Mouse (Mus musculus) urinary bladder, adult 18-20 months (tissue): ENCODE results near the gene Oat.

Experiments used
- DNase-seq, 2 experiments: peaks; one replicate each; pipeline ENCODE4 v3.0.0; 2022; ENCODE audit warnings: low spot score in 2 of 2, mixed read lengths in 2 of 2

Oat gene

DNA sequence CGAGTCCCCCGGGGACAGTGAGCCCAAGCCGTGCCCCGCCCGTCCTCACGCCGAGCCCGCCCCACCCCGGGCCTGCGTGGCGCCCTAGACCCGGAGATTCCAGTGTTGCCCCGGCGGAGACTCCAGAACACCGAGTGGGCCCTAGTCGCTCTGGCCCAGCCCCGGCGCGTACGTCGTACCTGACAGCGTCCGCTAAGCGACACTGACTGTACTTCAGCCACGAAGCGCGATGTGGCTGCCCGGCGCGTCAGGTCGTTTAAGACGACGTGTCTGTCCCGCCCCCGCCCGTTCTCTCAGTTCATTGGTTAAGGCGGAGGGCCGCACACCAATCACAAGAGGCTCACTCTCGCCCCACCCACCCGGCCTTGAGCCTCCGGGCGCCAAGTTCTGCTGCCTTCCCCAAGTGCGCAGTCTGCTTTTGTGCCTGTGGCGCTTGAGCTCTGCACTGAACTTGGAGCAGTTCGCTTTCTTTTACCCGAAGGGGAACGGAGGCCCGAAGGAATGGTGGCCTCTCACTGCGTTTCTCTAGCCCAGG lies at the start of gene Oat:
Gene Oat, minus strand, starts transcription at position 283 of the 535 bp plus-strand sequence.
- peak; percentile 89 to 90 for DNase-seq

DNA sequence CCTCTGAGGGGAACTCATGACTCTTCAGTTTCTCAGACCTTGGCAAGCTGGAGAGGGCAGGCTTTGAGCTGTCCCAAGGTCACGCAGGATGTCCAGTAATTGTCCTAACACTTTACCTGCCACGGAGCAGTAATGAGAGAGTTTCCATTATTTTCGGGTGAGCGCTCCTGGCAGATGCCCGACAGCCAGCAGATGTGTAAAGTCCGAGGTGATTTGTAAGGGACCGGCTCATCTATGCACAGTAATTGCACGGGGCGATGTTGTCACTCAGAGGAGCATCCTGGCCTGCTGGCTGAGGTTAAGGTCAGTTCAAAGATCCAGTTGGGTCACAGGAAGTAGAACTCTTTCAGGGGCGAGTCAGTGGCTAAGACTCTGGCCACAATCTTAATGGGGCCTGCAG lies 48.0 kb upstream of the Oat start:
- no peak for DNase-seq

DNA sequence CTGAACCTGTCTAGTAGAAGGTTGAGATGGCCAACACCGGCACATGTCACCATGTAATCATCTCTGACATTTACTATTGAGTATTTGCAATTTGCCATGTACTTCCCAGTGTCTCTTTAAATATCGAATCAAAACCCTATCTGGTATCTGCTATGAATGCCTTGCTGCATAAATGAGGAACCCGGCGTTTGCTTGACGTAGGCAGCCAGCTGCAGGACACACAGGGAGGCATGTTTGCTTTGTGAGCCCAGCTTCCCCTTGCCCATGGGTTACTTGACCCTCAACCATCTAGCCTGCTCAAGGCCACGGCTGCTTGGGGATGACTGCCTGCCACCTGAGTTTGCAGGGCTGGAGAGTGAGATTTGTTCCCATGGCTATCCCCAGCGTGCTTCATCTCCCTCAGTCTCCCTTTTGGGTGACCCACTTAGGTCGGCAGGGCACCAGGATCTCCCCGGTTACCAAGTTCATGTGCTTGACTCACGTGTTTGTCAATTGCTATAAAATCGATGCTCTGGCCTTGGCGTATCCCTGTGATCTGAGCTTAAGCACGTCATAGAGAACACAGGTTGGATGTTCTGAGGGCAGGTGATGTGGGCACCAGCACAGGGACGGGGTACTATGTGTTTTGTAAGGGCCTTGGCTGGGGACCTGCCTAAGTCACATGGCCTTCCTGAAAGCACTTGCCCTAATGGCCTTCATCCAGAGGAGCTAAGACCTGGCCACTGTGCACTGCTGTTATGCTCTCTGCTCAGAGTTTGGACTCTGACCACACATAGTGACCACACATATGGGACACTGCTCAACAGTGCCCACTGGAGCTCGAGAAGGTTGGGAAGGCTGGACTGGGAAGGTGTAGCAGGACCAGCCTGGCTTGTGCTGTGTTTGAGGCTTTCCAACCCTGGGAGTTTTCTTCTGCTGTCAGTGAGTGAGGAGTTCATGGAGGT lies 44.0 kb upstream of the Oat start:
- DNase-seq, result no peak

DNA sequence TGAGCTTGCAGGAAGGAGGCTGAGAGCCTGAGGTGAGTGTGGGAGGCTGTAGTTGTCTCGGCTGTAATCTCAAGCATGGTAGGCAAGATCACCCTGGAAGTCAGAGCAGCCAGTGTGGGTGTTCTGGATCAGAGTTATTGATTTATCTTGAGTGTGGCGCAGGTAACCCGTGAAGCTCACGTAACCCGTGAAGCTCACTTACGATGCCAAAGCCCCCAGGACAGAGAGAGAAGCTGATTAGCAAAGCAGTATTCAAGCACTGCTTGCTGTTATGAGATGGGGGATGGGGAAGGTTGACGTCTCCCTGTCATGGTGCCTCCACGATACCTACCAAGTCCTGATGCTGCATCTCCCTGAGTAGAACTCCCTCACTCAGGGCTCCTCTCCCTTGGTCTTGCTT lies 43.4 kb upstream of the Oat start:
- no peak for DNase-seq

DNA sequence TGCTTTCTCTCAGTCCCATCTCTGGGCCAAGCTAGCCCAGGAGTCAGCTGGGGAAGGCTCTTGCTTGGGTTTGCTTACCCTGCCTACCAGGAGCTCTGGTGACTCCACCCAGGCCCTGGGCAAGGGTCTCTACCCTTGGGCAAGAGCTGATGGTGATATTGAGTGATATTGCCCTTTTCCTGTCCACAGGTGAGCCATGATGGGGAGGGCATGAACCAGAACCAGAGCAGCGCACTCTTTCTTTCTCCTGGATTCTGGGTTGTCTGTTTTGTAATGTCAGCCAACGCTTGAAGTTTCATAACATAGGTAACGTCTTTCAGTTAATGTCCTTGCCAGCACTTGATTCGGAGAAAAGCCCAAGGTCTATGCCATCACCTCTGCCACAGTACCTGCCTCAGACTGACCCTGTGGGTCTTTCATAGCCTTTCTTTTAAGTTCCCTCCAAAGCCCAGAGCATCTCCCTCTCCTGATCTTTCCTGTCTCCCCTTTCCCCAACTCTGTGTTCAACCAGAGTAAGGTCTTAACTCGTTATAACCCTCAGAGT lies 40.9 kb upstream of the Oat start:
- no peak for DNase-seq

DNA sequence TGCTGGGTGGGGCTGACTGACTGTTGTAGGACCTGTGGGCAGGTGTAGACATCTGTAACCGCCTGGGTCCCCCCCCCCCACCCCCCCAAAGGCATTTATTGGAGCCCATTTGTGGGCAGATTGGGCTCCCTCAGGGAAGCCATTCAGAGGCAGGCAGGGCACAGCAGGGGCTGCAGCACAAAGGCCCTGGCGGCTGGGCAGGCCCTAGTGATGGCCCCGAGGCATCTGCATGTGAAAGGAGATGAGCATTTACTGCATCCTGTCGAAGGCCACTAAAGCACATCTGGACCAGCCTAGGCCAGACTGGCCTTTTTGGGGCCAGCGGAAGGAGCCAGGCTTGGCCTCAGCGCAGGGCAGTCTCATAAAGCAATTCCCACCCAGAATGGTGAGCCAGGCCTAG lies 40.2 kb upstream of the Oat start:
- no peak for DNase-seq

DNA sequence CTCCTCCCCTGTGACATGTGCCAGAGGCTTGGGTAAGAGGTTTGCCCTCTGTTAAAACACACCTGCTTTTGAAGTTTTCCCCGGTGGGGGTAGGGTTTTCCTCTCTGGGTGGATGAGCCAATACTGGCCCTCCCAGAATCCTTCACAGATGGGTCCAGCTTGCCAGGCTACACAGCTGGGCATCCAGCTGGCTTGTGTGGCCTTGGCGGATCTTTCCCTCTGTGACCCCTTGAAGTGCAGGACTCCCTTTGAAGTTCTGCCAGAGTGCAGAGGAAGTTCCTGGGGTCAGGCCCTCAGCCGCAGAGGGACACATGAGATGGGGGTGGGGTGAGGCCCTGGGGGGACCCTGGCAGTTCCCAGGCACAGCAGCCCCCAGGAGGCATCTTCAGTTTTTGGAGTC lies 39.1 kb upstream of the Oat start:
- DNase-seq, result no peak

DNA sequence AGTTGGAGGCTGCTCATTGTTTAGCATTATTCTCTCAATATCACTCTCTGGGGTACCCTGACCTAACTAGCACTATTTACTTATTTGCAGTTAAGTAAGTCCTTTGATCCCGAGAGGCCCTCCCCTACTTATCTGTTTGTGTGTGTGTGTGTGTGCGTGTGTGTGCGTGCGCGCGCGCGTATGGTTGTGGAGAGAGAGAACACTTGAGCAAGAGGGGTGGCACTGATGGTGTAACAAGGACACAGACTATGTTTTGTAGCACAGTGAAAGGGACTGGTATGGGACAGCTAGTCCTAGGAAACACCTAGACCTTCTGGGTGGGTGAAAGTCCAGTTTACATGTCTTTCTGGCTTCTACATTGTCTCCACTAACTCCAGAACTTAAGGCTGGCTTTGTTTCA lies 35.3 kb upstream of the Oat start:
- DNase-seq, result no peak

DNA sequence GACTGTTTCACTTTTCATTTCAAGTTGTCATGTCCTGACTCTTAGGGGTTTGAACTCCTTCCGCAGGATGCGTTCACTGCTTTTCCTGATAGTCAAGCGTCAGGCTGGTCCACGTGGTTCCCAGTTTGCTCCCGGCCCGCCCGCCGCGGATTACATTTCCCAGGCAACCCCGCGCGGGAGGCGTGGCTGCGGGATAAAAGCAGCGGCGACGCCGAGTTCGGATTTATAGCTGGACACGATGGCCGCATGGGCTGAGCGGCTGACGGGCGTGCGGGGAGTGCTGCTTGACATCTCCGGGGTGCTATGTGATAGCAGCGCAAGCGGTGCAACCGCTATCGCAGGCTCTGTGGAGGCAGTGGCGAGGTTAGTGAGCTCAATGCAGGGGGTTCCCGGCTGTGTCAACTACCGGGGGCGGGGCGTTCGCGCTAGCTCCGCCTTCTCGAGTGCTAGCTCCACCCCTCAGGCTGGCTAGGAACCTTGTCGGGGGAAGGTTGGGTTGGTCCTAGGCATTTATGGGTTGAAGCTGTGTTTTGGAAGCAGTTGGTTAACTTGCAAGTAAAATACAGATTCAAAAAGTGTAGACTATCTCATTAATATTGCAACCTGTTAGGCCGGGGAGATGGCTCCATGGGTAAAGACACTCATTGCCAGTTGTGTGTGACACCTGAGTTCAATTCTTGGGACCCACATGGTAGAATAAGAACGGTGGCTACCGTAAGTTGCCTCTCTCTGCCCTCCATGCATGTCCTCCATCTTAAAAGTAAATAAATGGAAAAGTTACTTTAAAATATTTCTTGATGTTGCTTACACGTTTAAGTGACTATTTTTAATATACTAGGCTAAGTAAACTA lies 34.5 kb upstream of the Oat start, which contains the start of gene Lhpp:
Gene Lhpp, plus strand, starts transcription at position 171 of the 851 bp plus-strand sequence.
- peak; percentile 67 to 80 for DNase-seq

DNA sequence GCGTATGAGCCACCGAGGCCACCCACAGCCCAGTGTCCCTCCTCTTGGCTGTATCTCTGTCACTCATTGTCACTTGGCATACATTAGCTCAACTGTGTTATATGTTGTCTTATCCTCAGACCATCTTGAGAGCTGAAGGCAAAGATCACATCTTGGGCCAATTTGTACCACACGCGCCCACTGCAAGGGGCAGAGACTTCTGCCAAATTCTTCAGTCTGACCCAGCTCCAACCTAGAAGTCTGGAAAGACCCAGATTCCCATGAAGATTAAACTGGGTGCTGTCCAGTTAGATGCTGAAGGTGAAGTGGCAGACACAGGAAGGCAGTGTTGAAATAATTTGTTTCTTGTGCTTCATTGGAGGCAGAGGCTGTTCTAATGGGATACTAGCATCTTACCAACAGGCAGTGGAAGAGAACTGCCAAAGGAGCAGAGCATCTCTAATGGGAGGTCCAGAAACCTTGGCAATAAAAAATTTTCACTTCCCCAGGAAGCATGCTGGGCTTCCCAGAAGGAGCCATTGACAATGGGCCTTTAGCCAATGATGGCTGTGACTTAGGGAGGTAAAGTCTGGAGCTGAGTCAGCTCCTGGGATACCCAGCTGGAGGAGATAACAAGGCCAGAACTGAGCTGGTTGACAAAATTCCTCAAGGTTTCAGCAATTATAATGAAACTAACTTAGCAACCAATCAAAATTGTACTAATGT lies 32.3 kb upstream of the Oat start:
- no peak for DNase-seq

DNA sequence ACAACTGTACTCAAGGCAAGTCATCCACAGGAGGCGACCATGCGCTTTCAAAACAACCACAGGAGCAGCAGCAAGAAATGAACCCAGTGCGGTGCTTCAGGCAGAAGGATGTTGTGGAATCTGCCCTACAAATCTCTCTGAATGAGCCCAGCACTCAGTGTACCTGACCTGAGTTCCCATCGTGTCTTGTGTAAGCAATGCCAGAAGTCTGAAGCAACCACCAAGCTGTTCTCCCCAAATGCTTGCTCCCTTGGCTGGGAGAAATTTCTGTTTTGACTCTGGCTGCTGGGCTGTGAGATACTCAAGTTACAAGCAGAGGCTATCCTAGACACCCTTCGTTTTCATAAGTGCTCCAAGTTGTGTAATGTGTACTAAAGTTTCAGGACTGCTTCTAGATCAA lies 29.5 kb upstream of the Oat start:
- no peak for DNase-seq

DNA sequence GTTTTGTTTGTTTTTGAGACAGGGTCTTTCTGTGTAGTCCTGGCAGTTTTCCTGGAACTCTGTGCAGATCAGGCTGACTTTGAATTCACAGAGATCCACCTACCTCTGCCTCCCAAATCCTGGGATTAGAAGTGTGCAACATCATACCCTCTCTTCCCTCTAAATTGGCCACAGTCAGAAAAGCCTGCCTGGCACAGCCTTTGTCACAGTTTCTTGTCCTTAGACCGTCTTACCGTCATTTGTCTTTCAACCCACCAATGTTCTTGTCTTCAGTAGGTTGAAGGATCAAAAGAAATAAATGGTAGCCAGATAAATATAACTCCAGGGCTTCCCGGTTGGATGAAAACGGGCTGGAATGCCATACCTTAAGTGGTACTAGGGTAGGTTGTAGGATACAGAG lies 28.5 kb upstream of the Oat start:
- no peak for DNase-seq

DNA sequence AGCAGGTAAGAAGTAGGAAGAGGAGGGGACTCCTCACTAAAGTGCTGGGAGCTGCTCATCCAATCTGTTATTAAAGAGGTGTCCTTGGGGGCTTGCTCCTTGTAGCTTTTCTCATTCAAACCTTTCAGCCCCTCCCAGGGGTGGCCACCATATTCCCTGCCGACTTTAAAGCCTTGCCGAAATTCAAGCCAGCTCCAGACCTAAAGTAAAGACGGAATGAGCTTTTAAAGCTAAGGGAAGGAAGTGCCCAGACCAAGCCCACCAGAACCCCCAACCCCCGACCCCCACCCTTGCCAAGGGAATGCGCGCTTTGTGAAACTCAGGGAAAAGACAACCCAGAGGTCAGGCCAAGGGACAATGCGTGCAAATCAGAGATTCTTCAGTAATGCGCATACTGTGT lies 24.7 kb upstream of the Oat start:
- no peak for DNase-seq

DNA sequence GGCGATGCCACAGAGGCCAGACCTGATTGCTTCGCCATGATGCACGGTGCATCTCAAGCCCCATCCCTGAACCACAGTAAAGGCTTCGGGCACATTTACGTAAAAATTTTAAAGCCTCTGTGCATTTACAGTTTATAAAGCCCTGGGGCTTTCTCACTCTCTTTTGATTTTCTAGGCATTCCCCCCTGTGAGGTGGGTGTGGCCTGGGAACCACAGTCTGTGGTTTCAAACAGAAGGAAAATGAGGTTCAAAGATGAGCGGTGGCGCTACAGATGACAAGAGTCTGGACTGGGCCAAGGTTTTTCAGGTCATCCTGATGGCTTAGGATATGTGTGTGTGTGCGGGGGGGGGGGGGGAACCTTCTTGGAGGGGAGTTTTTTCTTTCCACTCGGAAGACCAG lies 23.8 kb upstream of the Oat start:
- DNase-seq, result no peak

DNA sequence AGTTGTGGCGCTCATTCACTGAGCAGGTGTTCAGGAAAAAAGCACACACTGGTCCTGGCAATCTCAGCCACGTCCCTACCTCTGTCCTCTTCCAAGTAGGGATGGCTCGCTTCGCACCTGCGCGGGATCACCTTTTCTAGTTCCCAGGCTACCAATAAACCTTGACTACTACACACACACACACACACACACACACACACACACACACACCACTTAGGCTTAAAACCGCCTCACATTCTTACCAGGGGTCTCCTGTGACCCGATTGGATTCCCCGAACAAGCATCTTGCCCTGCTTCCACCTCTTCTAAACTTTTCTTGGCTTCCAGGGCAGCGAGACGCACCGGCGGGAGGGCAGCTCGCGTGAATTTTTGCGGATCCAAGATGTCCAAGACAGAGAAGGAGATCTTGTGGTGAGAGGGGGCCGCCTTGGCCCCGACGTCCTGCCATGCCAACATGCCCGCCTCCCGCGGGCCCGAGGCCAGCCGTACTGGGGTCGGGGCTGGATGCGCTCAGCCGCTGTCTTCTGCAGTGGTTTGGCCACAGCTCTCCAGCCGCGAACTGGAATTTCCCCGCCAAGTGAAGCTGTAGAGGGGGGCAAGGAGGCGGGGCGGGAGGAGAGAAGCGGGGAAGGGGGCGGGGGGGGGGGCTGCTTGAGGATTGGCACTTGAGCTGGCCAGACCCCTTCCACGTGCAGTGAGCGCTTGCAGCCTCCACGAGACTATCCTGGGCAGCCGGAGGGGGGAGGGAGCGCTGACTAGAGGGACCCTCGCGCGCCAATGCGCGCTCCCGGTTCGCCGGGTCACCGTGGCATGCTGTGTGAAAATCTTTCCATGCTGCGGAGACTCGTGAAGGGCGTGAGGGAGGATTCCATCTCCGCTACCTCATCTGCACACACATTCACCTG lies 23.1 kb upstream of the Oat start, which contains the start of gene Nkx1-2:
Gene Nkx1-2, minus strand, starts transcription at position 567 of the 905 bp plus-strand sequence.
- DNase-seq, result no peak

DNA sequence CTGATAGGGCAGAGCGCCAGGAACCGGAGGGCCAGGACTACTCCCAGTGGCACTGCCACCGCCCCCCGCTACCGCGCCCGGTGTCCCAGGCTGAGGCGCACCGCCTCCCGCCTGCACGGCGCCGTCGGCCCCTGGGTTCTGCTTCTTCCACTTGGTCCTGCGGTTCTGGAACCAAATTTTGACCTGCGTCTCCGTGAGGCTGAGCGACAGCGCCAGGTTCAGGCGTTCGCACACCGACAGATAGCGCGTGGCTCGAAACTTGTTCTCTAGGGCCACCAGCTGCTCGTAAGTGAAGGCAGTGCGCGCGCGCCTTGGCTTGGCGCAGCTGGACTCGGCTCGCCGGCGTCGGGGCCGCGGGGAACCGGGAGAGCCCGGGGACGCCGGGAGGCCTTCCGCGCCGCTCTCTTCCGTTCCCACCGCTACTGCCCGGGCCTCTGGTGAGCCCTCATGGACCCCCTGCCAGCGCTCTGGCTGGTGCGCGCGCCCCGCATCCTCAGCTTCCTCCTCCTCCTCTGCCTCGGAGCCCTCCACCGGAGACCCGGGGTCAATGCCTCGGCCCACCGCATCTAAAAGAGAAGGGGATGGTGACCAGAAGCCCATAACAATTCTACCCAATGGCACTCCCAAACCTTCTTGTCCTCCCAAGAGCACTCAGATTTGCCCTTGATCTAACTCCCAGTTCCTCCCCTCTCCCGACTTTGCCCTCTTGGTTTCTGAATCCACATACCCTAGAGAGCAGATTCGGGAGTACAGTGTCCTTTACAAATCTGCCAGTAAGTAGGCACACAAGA lies 21.2 kb upstream of the Oat start:
- DNase-seq, result no peak

DNA sequence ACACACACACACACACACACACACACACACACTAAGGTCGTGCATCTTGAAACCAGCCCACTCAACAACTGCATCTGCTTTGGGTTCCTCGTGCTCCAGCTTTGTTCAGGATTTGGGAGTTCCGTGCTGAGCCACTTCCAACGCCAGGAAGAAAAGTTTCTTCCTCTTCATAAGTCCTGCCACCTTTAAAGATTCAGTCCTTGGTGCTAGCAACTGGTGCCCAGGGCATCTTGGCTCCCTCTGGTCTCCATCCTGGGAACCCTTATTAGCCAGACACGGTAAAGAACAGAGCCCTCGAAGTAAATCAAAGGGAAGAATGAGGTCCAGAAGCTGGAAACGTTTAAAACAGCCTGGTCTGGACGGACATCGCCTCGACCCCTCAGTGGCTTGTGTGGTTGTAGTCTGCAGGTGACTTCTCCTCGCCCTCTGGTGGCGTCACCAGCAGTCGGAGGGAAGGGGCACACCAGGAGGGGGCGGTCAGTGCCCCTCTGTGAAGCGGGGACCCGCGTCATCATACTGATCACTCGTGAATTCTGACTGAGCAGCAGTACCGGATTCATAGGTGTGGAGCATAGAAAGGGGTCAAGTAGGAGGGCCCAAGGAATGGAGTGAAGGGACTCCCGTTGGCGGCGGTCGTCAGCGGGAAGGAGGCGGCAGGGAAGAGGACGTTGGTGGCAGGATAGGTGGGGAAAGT lies 20.5 kb upstream of the Oat start:
- no peak for DNase-seq

DNA sequence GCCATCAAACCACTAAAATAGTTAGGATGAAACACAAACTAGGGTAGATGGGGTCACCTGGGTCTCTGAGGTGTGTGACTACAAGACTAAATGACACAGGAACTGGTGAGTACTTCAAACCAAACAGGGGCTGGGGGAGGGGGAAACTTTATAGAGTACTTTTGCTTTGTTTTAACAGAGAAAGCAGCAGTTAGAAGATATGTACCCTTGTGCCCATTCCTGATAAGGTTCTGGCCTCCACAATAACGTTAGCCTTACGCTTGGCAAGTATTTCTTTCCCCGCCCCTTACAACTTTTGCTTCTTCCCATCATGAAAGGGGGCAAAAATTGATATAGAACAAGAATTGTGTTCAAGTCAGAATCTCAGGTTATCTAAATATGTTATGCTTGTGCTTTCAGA lies 19.6 kb upstream of the Oat start:
- DNase-seq, result no peak

DNA sequence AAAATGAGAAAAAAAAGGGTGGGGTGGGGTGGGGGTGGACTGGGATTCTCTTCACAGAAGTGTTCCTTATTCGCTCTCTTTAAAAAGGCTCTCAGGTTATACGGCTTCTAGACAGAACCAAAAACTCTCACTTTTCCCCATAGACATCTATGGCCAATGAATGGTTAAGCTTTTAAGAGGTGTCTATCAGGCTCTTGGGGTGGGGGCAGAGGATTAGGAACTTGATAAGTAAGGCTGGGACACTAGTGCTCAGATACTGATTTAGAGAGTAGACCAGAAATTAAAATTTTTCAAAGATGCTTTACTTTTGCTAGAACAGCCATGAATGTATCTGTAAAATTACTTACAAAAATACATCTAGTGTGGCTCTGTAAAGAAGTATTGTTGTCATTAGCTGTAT lies 18.1 kb upstream of the Oat start:
- DNase-seq, result no peak
